Mouse (Mus musculus) hindbrain, embryonic 16.5 days (tissue): ENCODE measurements around the gene Zc3h6. TPM values are rescaled to one million over a fixed set of nuclear protein-coding genes. Genes with fewer than 3 reads are reported as not detected.

ENCODE experiments used
- ATAC-seq: fragments of 200-750 bp; cut with Nextera tagmentation; 2 replicates; pipeline ENCODE4 v1.8.0; 2017; ENCODE audit warnings: moderate TSS enrichment, moderate library complexity
- H3K27ac ChIP-seq: fragments of 300-500 bp; sonication (generic); 2 replicates; pipeline ENCODE4 v1.5.1; 2014; ENCODE audit warnings: low read depth, mild to moderate bottlenecking, control low read depth, low read length, moderate library complexity
- H3K27me3 ChIP-seq: fragments of 300-500 bp; sonication (generic); replicated peaks from 2 replicates; pipeline ENCODE4 v1.6.1; 2014; ENCODE audit warnings: low read length; ENCODE audit not compliant: control insufficient read depth, insufficient read depth
- H3K36me3 ChIP-seq: fragments of 300-500 bp; sonication (generic); 2 replicates; pipeline ENCODE4 v1.6.1; 2014; ENCODE audit warnings: mild to moderate bottlenecking, low read length, moderate library complexity, mixed read lengths; ENCODE audit not compliant: control insufficient read depth, insufficient read depth
- H3K4me1 ChIP-seq: fragments of 300-500 bp; sonication (generic); 2 replicates; pipeline ENCODE4 v1.6.1; 2014; ENCODE audit warnings: low read depth, low read length; ENCODE audit not compliant: control insufficient read depth, insufficient read depth
- H3K4me2 ChIP-seq: fragments of 300-500 bp; sonication (generic); 2 replicates; pipeline ENCODE4 v1.6.1; 2014; ENCODE audit warnings: mild to moderate bottlenecking, low read length, control low read depth, moderate library complexity
- H3K4me3 ChIP-seq: fragments of 300-500 bp; sonication (generic); 2 replicates; pipeline ENCODE4 v1.5.1; 2014; ENCODE audit warnings: mild to moderate bottlenecking, low read length, control low read depth, moderate library complexity
- H3K9ac ChIP-seq: fragments of 300-500 bp; sonication (generic); 2 replicates; pipeline ENCODE4 v1.6.1; 2014; ENCODE audit warnings: low read depth, mild to moderate bottlenecking, control low read depth, low read length, moderate library complexity
- H3K9me3 ChIP-seq: fragments of 300-500 bp; sonication (generic); 2 replicates; pipeline ENCODE4 v1.6.1; 2014; ENCODE audit warnings: mild to moderate bottlenecking, low read length, moderate library complexity; ENCODE audit not compliant: control insufficient read depth
- WGBS: fragments of 180-500 bp; shearing (Covaris S2); extraction: QIAGEN DNeasy Blood & Tissue Kit; methylation state at CpG from one replicate; pipeline ENCODE4 v1.1.7; 2014; 5-methylcytosine and 5-hydroxymethylcytosine counted together
- polyA plus RNA-seq: library from polyadenylated mRNA; unstranded; fragments of >200 nt; fragmentation: Nextera tagmentation; extraction: Ambion mirVana; gene quantifications from 2 replicates; pipeline ENCODE4 v1.2.1, GENCODE M21; 2015

The Zc3h6 gene
- polyA plus RNA-seq, 1 experiment from 2014 or later, result 4.1 TPM

GRCm38 (mm10) chr2:129047811-129048210 is 80.6 kb downstream of the Zc3h6 start, which contains the start of gene Vinac1:
Gene Vinac1, minus strand, starts transcription at chr2:129048172.
- no peaks in the 10 kb centered on the region for H3K9me3 ChIP-seq
- no peak within 1 kb of the TSS for H3K27ac ChIP-seq
- H3K4me1 ChIP-seq, result no peaks in the 10 kb centered on the region
- 0 out of 2 replicates have a peak, but pooled peaks have one; percentile 20 for ATAC-seq
- no peak within 1 kb of the TSS for H3K9ac ChIP-seq
- no peaks in the 10 kb centered on the region for H3K27me3 ChIP-seq
- 65% methylated on average over 8 of the region's 8 CpGs for WGBS
- no peak within 1 kb of the TSS for H3K4me2 ChIP-seq
- no peaks in the 10 kb centered on the region for H3K36me3 ChIP-seq
- no peak within 1 kb of the TSS for H3K4me3 ChIP-seq

GRCm38 (mm10) chr2:129052451-129052983 is 85.3 kb downstream of the Zc3h6 start:
- Histone ChIP-seq H3K27ac (no peak overlapping the region), H3K4me2 (no peak overlapping the region), H3K9ac (no peak overlapping the region), H3K4me1 (no peaks in the 10 kb centered on the region), H3K9me3 (peaks cover 4% of the 10 kb centered on the region; the same call in 1 of the 2 replicates), H3K36me3 (no peaks in the 10 kb centered on the region), H3K4me3 (no peak overlapping the region), H3K27me3 (no peaks in the 10 kb centered on the region)
- 80% methylated on average over 4 of the region's 4 CpGs for WGBS
- ATAC-seq, result no peak

GRCm38 (mm10) chr2:129055741-129056140 is 88.5 kb downstream of the Zc3h6 start:
- no peak overlapping the region for H3K4me3 ChIP-seq
- no peak for ATAC-seq
- no peak overlapping the region for H3K27ac ChIP-seq
- WGBS, result 87% methylated on average over 6 of the region's 6 CpGs
- peaks cover 8% of the 10 kb centered on the region; the same call in 1 of the 2 replicates for H3K9me3 ChIP-seq
- H3K36me3 ChIP-seq, result no peaks in the 10 kb centered on the region
- H3K4me2 ChIP-seq, result no peak overlapping the region
- H3K9ac ChIP-seq, result no peak overlapping the region
- no peaks in the 10 kb centered on the region for H3K4me1 ChIP-seq
- no peaks in the 10 kb centered on the region for H3K27me3 ChIP-seq

- Histone ChIP-seq H3K27ac (no peak overlapping the region), H3K36me3 (no peaks in the 10 kb centered on the region), H3K9me3 (peaks cover 8% of the 10 kb centered on the region; the same call in 1 of the 2 replicates), H3K4me1 (no peaks in the 10 kb centered on the region), H3K4me2 (no peak overlapping the region), H3K27me3 (no peaks in the 10 kb centered on the region), H3K9ac (no peak overlapping the region), H3K4me3 (no peak overlapping the region)
- WGBS, result 43% methylated on average over 9 of the region's 9 CpGs
- ATAC-seq, result no peak
Measured at GRCm38 (mm10) chr2:129056597-129056996, 89.4 kb downstream of the Zc3h6 start.

- Histone ChIP-seq H3K36me3 (no peaks in the 10 kb centered on the region), H3K4me1 (no peaks in the 10 kb centered on the region), H3K27me3 (no peaks in the 10 kb centered on the region), H3K27ac (no peak overlapping the region), H3K4me3 (no peak overlapping the region), H3K4me2 (no peak overlapping the region), H3K9ac (no peak overlapping the region), H3K9me3 (peaks cover 8% of the 10 kb centered on the region; the same call in 1 of the 2 replicates)
- ATAC-seq, result no peak
- WGBS, result 95% methylated on average over 8 of the region's 8 CpGs
Measured at GRCm38 (mm10) chr2:129057256-129057655, 90.1 kb downstream of the Zc3h6 start.

GRCm38 (mm10) chr2:129057920-129058361 is 90.7 kb downstream of the Zc3h6 start:
- Histone ChIP-seq H3K9ac (no peak overlapping the region), H3K36me3 (no peaks in the 10 kb centered on the region), H3K4me2 (no peak overlapping the region), H3K27me3 (no peaks in the 10 kb centered on the region), H3K4me3 (no peak overlapping the region), H3K9me3 (peaks cover 8% of the 10 kb centered on the region; the same call in 1 of the 2 replicates), H3K4me1 (no peaks in the 10 kb centered on the region), H3K27ac (no peak overlapping the region)
- 92% methylated on average over 6 of the region's 6 CpGs for WGBS
- no peak for ATAC-seq

- no peak overlapping the region for H3K4me3 ChIP-seq
- ATAC-seq, result no peak
- 79% methylated on average over 10 of the region's 10 CpGs for WGBS
- peaks cover 3% of the 10 kb centered on the region; the same call in 1 of the 2 replicates for H3K4me1 ChIP-seq
- H3K27ac ChIP-seq, result no peak overlapping the region
- H3K4me2 ChIP-seq, result no peak overlapping the region
- no peaks in the 10 kb centered on the region for H3K27me3 ChIP-seq
- no peak overlapping the region for H3K9ac ChIP-seq
- H3K9me3 ChIP-seq, result peaks cover 5% of the 10 kb centered on the region; the same call in 1 of the 2 replicates
- no peaks in the 10 kb centered on the region for H3K36me3 ChIP-seq
Measured at GRCm38 (mm10) chr2:129061456-129062059, 94.4 kb downstream of the Zc3h6 start.

GRCm38 (mm10) chr2:129065437-129066282 is 98.5 kb downstream of the Zc3h6 start, which contains the start of gene Ttl:
Gene Ttl, plus strand, starts transcription at chr2:129065942.
- 1% methylated on average over 57 of the region's 62 CpGs for WGBS
- Histone ChIP-seq H3K27ac (peak within 1 kb of the TSS; percentile 87), H3K9me3 (no peaks in the 10 kb centered on the region), H3K36me3 (no peaks in the 10 kb centered on the region), H3K9ac (peak within 1 kb of the TSS; percentile 95), H3K4me3 (peak within 1 kb of the TSS; percentile 59), H3K27me3 (no peaks in the 10 kb centered on the region), H3K4me2 (peak within 1 kb of the TSS; percentile 83), H3K4me1 (peaks cover 26% of the 10 kb centered on the region)
- peak; percentile 97 for ATAC-seq

GRCm38 (mm10) chr2:129066326-129066725 is 99.1 kb downstream of the Zc3h6 start:
- peak; percentile 67 for ATAC-seq
- Histone ChIP-seq H3K27me3 (no peaks in the 10 kb centered on the region), H3K4me1 (peaks cover 26% of the 10 kb centered on the region), H3K27ac (peak overlapping the region; percentile 87), H3K36me3 (no peaks in the 10 kb centered on the region), H3K9me3 (no peaks in the 10 kb centered on the region), H3K4me2 (peak overlapping the region; percentile 83), H3K9ac (peak overlapping the region; percentile 95), H3K4me3 (peak overlapping the region; percentile 59)
- under 1% methylated on average over 20 of the region's 20 CpGs for WGBS
